Mouse (Mus musculus): ENCODE data around the gene Lrrc37a. TPM values are rescaled to one million over a fixed set of nuclear protein-coding genes. Genes with fewer than 3 reads are reported as not detected.
"Not testable (repeated sequence)": the region's sequence is repeated elsewhere in the genome, so short reads cannot be mapped to it uniquely, and the experiment has no call there.

Gene Lrrc37a
- polyA plus RNA-seq, 1 experiment from 2014 or later = not detected

DNA sequence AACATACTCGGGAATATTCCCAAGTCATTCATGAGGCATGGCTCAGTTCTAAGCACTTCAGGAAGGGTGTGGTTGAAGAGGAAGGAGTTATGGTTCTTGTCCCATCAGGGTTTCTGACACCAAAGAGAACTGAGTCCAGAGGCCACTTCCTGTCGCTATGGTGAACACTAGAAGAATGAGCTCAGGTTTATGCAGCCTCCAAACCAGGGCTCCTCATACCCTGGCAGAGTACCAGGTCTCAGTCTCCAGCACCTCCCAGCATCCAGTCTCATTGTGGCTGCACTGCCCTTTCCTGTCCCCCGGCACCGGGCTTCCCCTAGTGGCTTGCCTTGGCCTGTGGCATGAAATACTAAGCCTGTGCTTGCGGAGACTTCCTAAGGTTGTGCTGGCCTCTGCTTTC is 85.2 kb downstream of the Lrrc37a start:
- Histone ChIP-seq H3K9me3 (ENCODE audit: control insufficient read depth, low read length) (no peaks in the 10 kb centered on the region), H3K4me3 (ENCODE audit: low read depth, low read length) (no peak overlapping the region), H3K36me3 (ENCODE audit: control insufficient read depth, insufficient read depth, low read length) (no peaks in the 10 kb centered on the region), H3K4me1 (ENCODE audit: control insufficient read depth, insufficient read depth, low read length) (no peaks in the 10 kb centered on the region), H3K27ac (ENCODE audit: low read depth, low read length) (no peak overlapping the region), H3K4me2 (ENCODE audit: low read depth, low read length) (no peak overlapping the region), H3K27me3 (ENCODE audit: control insufficient read depth, insufficient read depth, low read length) (no peaks in the 10 kb centered on the region), H3K9ac (replicated peaks; ENCODE audit: low read depth, low read length) (no peak overlapping the region)
- no peak for ATAC-seq (ENCODE audit: low read depth)
- whole genome bisulfite sequencing = 83% methylated on average over 5 of the region's 5 CpGs

DNA sequence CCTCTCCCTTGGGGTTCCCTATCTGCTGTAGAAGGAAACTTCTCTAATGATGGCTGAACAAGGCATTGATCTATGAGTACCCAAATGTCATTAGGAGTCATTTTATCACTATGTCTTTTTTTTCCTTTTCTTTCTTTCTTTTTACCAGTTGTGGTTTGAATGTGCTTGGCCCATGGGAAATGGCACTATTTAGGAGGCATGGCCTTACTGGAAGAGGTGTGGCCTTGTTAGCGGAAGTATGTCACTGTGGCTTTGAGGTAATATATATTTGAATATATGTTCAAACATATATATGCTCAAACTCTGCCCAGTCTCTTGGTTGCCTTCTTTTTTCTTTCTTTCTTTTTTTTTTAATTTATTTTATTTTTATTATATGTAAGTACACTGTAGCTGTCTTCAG is 90.9 kb downstream of the Lrrc37a start:
- H3K4me2 ChIP-seq (ENCODE audit: low read depth, low read length) = peak overlapping the region; percentile 67; the same call in 1 of the 2 replicates

DNA sequence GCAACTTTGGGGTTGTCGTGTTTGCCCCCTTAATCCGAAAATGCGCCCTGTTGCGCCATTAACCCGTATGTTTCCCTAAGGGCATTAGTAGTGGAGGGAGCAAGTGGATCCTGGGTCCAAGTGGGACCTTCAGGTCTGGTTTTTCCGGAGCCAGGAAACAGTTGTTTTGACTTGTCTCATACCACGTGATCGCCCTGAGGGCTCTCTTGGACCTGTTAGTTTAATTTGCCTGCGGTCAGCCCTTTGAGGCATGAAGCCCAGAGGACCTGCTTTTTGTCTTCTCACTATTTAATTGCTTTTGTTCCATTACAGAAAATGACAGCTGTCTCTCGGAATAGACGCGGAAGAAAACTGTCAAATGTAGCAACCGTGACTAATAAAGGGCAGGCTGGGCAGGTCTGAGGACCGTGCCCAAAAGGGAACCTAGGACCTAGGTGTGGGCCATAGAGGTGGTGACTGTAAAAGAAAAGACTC is 91.4 kb downstream of the Lrrc37a start:
- H3K36me3 ChIP-seq (ENCODE audit: control insufficient read depth, insufficient read depth, low read length) = no peaks in the 10 kb centered on the region
- peak overlapping the region; percentile 45; the same call in 1 of the 2 replicates for H3K27ac ChIP-seq (ENCODE audit: low read depth, low read length)
- peak overlapping the region; percentile 62 for H3K4me3 ChIP-seq (ENCODE audit: low read depth, low read length)
- WGBS = 1% methylated on average over 14 of the region's 14 CpGs
- peak overlapping the region; percentile 49 for H3K9ac ChIP-seq (replicated peaks; ENCODE audit: low read depth, low read length)
- H3K9me3 ChIP-seq (ENCODE audit: control insufficient read depth, low read length) = no peaks in the 10 kb centered on the region
- peak overlapping the region; percentile 67 for H3K4me2 ChIP-seq (ENCODE audit: low read depth, low read length)
- H3K4me1 ChIP-seq (ENCODE audit: control insufficient read depth, insufficient read depth, low read length) = peaks cover 7% of the 10 kb centered on the region; the same call in 1 of the 2 replicates
- ATAC-seq (ENCODE audit: low read depth) = peak; percentile 57
- no peaks in the 10 kb centered on the region for H3K27me3 ChIP-seq (ENCODE audit: control insufficient read depth, insufficient read depth, low read length)

More for the DNA sequence above, 90.9 kb downstream of the Lrrc37a start:
- 89% methylated on average over 1 of the region's 1 CpGs for WGBS
- Histone ChIP-seq H3K36me3 (ENCODE audit: control insufficient read depth, insufficient read depth, low read length) (no peaks in the 10 kb centered on the region), H3K9ac (replicated peaks; ENCODE audit: low read depth, low read length) (no peak overlapping the region), H3K27ac (ENCODE audit: low read depth, low read length) (no peak overlapping the region), H3K4me1 (ENCODE audit: control insufficient read depth, insufficient read depth, low read length) (peaks cover 7% of the 10 kb centered on the region; the same call in 1 of the 2 replicates), H3K9me3 (ENCODE audit: control insufficient read depth, low read length) (no peaks in the 10 kb centered on the region), H3K27me3 (ENCODE audit: control insufficient read depth, insufficient read depth, low read length) (no peaks in the 10 kb centered on the region), H3K4me3 (ENCODE audit: low read depth, low read length) (no peak overlapping the region)
- no peak for ATAC-seq (ENCODE audit: low read depth)

DNA sequence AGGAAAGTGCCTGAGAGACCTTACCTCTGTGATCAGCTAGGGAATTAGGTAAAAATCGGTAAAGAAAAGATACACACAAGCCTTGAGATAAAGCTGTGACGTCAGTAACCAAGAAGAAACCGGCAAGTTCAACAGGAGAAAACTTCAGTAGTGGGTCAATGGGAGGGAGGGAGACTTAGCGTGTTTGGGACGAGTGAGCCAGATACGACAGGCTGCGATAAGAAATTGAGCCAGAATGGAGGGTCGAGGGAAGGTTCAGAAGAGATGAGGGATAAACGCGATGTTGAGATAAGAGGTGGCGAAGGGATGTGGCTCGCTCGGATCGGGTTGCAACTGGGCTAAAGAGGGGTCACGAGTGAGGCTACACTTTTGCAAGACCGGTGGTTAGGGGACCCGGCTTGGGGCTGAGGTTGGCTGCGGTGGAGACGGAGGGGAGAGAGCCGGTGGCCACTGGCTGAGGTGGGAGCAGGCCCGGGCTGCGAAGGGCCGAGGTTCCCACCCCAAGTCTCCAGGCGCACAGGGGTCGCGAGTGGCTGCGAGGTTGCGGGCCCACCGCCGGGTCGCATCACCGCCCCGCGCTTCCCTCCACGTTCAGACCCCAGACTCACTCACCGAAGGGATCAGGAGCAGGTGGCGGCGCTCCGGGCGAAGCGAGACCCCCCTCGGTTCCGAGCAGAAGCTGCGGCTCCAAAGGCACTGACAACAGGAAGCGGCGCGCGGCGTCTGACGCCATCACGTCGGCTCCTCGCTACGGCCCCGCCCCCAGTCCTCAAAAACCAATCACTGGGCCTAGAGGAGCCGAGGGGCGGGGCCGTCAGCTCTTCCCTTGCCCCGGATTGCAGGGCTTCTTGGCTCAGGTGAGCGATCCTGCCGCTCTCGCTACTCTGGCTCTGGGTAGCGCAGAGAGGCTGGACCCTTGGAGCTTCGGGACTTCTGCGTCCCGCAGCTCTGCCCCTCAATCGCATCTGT is 92.1 kb downstream of the Lrrc37a start, which contains the start of gene Plekhm1:
Gene Plekhm1 (minus strand): TSS at position 707 of the 969 bp plus-strand sequence.
- Histone ChIP-seq H3K27ac (ENCODE audit: low read depth, low read length) (peak within 1 kb of the TSS; percentile 45; the same call in 1 of the 2 replicates), H3K4me1 (ENCODE audit: control insufficient read depth, insufficient read depth, low read length) (peaks cover 7% of the 10 kb centered on the region; the same call in 1 of the 2 replicates), H3K27me3 (ENCODE audit: control insufficient read depth, insufficient read depth, low read length) (no peaks in the 10 kb centered on the region), H3K9me3 (ENCODE audit: control insufficient read depth, low read length) (no peaks in the 10 kb centered on the region), H3K4me2 (ENCODE audit: low read depth, low read length) (peak within 1 kb of the TSS; percentile 67), H3K9ac (replicated peaks; ENCODE audit: low read depth, low read length) (peak within 1 kb of the TSS; percentile 83), H3K36me3 (ENCODE audit: control insufficient read depth, insufficient read depth, low read length) (no peaks in the 10 kb centered on the region), H3K4me3 (ENCODE audit: low read depth, low read length) (peak within 1 kb of the TSS; percentile 62)
- WGBS = under 1% methylated on average over 64 of the region's 67 CpGs
- ATAC-seq (ENCODE audit: low read depth) = peak; percentile 99

DNA sequence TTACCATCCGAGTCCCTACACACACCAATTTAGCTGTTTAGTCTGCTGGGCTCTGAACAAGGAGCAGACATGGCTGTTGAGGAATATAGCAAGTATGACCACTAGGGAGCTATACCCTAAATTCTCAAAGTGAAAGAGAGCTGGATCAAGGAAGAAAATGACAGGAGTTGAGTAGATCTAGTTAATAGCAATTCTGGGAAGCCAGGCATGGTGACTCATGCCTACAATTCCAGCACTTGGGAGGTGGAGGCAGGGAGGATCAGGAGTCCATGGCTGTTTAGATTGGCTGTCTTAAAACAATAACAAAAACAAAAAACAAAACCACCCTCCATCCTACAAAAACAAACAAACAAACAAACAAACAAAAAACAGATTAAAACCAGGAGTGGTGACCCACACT is 93.1 kb downstream of the Lrrc37a start:
- Histone ChIP-seq H3K36me3 (ENCODE audit: control insufficient read depth, insufficient read depth, low read length) (no peaks in the 10 kb centered on the region), H3K9ac (replicated peaks; ENCODE audit: low read depth, low read length) (no peak overlapping the region), H3K9me3 (ENCODE audit: control insufficient read depth, low read length) (no peaks in the 10 kb centered on the region), H3K4me3 (ENCODE audit: low read depth, low read length) (peak overlapping the region; percentile 62; the same call in 1 of the 2 replicates), H3K4me1 (ENCODE audit: control insufficient read depth, insufficient read depth, low read length) (peaks cover 7% of the 10 kb centered on the region; the same call in 1 of the 2 replicates), H3K4me2 (ENCODE audit: low read depth, low read length) (peak overlapping the region; percentile 67; the same call in 1 of the 2 replicates), H3K27ac (ENCODE audit: low read depth, low read length) (no peak overlapping the region), H3K27me3 (ENCODE audit: control insufficient read depth, insufficient read depth, low read length) (no peaks in the 10 kb centered on the region)
- WGBS = 89% methylated on average over 1 of the region's 1 CpGs
- ATAC-seq (ENCODE audit: low read depth) = no peak

DNA sequence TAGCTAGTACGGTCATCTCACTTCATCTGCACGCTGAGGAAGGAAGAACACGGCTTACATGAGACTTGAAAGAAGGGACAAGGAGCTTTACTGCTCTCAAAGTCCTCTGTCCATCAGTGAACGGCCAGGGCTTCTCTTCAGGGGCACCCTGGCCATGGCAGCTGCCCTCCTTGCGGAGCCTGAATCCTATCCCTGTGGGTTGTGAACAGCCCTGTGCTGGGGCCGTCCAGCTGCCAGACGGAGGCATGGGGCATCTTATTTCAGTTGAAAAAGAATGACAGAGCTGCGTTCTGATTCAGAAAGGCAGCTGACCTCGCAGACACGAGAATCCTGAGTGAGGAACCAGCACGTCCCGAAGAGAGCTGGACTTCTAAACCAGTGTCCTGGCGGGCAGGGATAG is 95.5 kb downstream of the Lrrc37a start:
- 92% methylated on average over 13 of the region's 13 CpGs for WGBS
- peaks cover 7% of the 10 kb centered on the region; the same call in 1 of the 2 replicates for H3K4me1 ChIP-seq (ENCODE audit: control insufficient read depth, insufficient read depth, low read length)

DNA sequence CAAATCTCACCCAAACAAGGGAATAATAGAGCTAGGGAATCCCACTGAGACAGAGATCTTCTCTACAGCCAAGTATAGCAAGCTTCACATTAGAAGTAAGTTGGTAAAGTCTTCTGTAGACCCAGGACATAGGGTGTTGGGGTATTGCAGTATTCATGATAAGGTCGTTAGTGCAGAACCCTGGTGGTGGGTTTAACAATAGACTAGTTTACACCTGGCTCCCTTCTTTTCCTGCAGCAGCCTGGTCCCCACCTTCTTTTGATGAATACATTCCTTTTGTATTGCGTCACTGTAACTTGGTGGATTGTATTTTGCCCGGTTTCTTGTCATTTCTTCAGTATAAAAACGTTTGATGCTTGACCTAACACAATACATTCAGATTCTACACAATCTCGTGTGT is 97.3 kb downstream of the Lrrc37a start:
- H3K27ac ChIP-seq (ENCODE audit: low read depth, low read length); H3K4me1 ChIP-seq (ENCODE audit: control insufficient read depth, insufficient read depth, low read length); H3K27me3 ChIP-seq (ENCODE audit: control insufficient read depth, insufficient read depth, low read length); H3K9ac ChIP-seq (replicated peaks; ENCODE audit: low read depth, low read length); H3K4me2 ChIP-seq (ENCODE audit: low read depth, low read length); H3K9me3 ChIP-seq (ENCODE audit: control insufficient read depth, low read length); H3K4me3 ChIP-seq (ENCODE audit: low read depth, low read length); ATAC-seq (ENCODE audit: low read depth); H3K36me3 ChIP-seq (ENCODE audit: control insufficient read depth, insufficient read depth, low read length): not testable (repeated sequence)
- WGBS = 63% methylated on average over 5 of the region's 5 CpGs

More for the DNA sequence above, 95.5 kb downstream of the Lrrc37a start:
- no peaks in the 10 kb centered on the region for H3K9me3 ChIP-seq (ENCODE audit: control insufficient read depth, low read length)
- no peak overlapping the region for H3K9ac ChIP-seq (replicated peaks; ENCODE audit: low read depth, low read length)
- no peak overlapping the region for H3K4me2 ChIP-seq (ENCODE audit: low read depth, low read length)
- H3K4me3 ChIP-seq (ENCODE audit: low read depth, low read length) = no peak overlapping the region
- H3K36me3 ChIP-seq (ENCODE audit: control insufficient read depth, insufficient read depth, low read length) = 0 out of 2 replicates have a peak, but pooled peaks cover 3% of the 10 kb centered on the region
- no peaks in the 10 kb centered on the region for H3K27me3 ChIP-seq (ENCODE audit: control insufficient read depth, insufficient read depth, low read length)
- ATAC-seq (ENCODE audit: low read depth) = no peak
- H3K27ac ChIP-seq (ENCODE audit: low read depth, low read length) = no peak overlapping the region

DNA sequence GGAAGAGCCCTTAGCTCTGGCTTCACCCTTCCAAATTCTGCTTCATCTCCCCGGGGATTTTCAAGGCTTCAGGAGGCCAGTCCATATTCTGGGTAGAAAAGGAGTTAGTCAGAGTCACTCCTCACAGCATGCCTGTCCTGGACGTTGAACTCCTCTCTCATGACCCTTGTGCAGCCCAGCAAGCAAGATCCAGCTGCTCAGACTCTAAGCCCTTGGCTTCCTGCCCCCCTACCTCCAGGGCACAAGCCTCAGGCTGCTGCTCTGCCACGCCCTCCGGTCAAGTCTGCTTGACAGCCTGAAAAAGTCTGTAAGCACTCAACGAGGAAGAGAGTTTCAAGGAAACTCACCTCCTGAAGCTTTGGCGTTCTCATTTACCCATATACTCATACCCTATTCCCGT is 97.8 kb downstream of the Lrrc37a start:
- no peaks in the 10 kb centered on the region for H3K9me3 ChIP-seq (ENCODE audit: control insufficient read depth, low read length)
- H3K4me3 ChIP-seq (ENCODE audit: low read depth, low read length) = no peak overlapping the region
- 0 out of 2 replicates have a peak, but pooled peaks cover 3% of the 10 kb centered on the region for H3K36me3 ChIP-seq (ENCODE audit: control insufficient read depth, insufficient read depth, low read length)
- no peak for ATAC-seq (ENCODE audit: low read depth)
- WGBS = 85% methylated on average over 7 of the region's 7 CpGs
- no peak overlapping the region for H3K4me2 ChIP-seq (ENCODE audit: low read depth, low read length)
- no peak overlapping the region for H3K27ac ChIP-seq (ENCODE audit: low read depth, low read length)
- H3K27me3 ChIP-seq (ENCODE audit: control insufficient read depth, insufficient read depth, low read length) = no peaks in the 10 kb centered on the region
- no peak overlapping the region for H3K9ac ChIP-seq (replicated peaks; ENCODE audit: low read depth, low read length)
- peaks cover 4% of the 10 kb centered on the region; the same call in 1 of the 2 replicates for H3K4me1 ChIP-seq (ENCODE audit: control insufficient read depth, insufficient read depth, low read length)

DNA sequence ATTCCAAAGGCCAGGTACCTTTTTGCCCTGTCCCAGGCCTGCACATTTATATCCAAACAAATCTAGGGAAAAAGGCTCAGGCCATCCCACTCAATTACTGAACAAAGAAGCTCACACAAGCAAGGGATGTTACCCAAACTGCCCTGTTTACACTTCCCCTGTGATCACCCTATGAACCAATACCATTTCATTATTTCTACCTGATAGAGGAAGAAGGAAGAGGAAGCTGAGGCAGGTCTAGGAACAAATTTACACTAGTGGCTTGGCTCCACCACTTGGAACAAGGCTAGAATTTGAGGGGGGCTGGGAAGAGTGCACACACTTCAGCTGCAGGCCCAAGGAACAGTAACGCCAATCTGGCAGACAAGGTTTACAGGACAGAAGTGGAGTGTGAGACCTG is 98.6 kb downstream of the Lrrc37a start:
- 0 out of 2 replicates have a peak, but pooled peaks cover 3% of the 10 kb centered on the region for H3K36me3 ChIP-seq (ENCODE audit: control insufficient read depth, insufficient read depth, low read length)
- H3K9me3 ChIP-seq (ENCODE audit: control insufficient read depth, low read length) = no peaks in the 10 kb centered on the region
- no peaks in the 10 kb centered on the region for H3K4me1 ChIP-seq (ENCODE audit: control insufficient read depth, insufficient read depth, low read length)
- 88% methylated on average over 1 of the region's 1 CpGs for WGBS
- no peak overlapping the region for H3K9ac ChIP-seq (replicated peaks; ENCODE audit: low read depth, low read length)
- H3K27me3 ChIP-seq (ENCODE audit: control insufficient read depth, insufficient read depth, low read length) = no peaks in the 10 kb centered on the region
- no peak overlapping the region for H3K4me3 ChIP-seq (ENCODE audit: low read depth, low read length)
- ATAC-seq (ENCODE audit: low read depth) = no peak
- H3K27ac ChIP-seq (ENCODE audit: low read depth, low read length) = no peak overlapping the region
- no peak overlapping the region for H3K4me2 ChIP-seq (ENCODE audit: low read depth, low read length)

Data from neural tube, embryonic 14.5 days (tissue).